Mouse (Mus musculus) cortical plate, adult 2 months (tissue): ENCODE data around the gene Minpp1.

ENCODE experiments used
- CTCF ChIP-seq: fragments of 200-500 bp; IDR thresholded peaks from 2 replicates; pipeline ENCODE4 v1.5.1; 2011; ENCODE audit warnings: mild to moderate bottlenecking, control low read depth, low read length; ENCODE audit not compliant: insufficient read depth; ENCODE audit errors: extremely low read depth
- POLR2A ChIP-seq: fragments of 200-500 bp; IDR thresholded peaks from 2 replicates; pipeline ENCODE4 v1.6.1; 2011; ENCODE audit warnings: mild to moderate bottlenecking, low read length, control low read depth; ENCODE audit not compliant: insufficient read depth; ENCODE audit errors: extremely low read depth

GRCm38 (mm10) chr19:32521446-32521845 lies 35.9 kb downstream of the Minpp1 start:
- TF ChIP-seq CTCF = no peak
- no peak for TF ChIP-seq POLR2A
